Mouse (Mus musculus): ENCODE results near the gene Mrps5.

DNA sequence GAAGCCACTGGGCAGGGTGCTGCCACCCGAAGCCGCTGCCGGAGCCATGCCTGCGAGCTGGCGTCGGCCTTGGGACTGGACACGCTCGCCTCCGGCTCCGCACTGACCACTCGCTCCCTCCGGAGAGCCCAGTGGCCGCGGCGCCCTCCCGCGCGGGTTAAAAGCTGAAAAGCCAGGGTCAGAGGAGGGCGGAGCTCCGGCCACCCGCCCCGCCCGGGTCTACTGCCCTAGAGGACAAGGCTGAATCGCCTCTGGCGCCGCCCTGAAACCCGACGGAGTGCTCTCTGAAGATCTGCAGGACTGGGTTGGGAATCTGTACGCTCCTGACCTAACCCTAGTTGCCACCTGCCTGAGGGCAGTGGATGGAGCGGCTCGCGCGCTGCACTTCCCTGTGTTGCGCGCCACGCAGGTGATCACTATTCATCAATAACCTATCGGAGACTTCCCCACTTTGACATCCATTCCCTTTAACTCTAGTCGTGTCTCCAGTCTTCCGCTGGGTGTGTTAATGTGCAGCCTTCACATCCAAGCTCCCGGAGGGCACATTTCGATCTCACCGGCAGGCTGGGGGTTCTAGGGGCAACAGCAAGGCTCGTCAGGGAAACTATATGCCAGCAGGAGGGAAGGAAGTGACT lies 69.2 kb downstream of the Mrps5 start, which contains the start of gene Mal:
- no peak for TF ChIP-seq CTCF (IDR thresholded peaks at IDR 0.05)
- TF ChIP-seq EP300 (IDR thresholded peaks at IDR 0.05), result no peak
